ENCODE assay signal across 22 mouse cellular contexts in the genomic region with DNA sequence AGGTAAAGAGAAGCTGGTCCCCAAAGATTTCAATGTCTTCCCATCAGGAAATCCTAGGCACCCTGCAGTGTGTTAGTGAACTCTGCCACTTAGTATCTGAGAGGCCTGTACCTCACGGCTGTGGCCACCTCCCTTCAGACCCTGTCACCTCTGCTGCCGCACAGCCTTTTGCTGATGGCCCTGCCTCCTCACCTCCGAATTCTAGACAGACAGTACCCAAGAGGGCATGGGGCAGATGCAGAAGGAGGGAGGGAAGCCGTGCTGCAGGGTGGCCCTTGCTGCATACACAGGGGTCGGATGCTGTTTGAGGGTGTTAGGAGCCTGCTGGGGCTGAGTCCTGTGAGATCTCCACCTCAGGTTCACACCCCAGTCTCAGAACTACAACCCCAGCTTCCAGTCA. TPM values are rescaled to one million over a fixed set of nuclear protein-coding genes. Genes with fewer than 3 reads are reported as not detected.
DNase-seq lines count a peak whose midpoint lies in the region; ATAC-seq lines count a peak whose summit lies in the region.
"Had no signal": no experiment of that assay in that cellular context is flagged by ENCODE, and none has a peak within 500 bp of the region (broad histone marks: within the 10 kb centered on the region; RNA-seq: fewer than 3 reads in every experiment).

No protein-coding gene starts in this region.

- peak; percentile 33 to 45 for DNase-seq in cerebellum, postnatal 14 days
- no peak for DNase-seq in cerebellum, adult 11 months
- DNase-seq in midbrain, embryonic 10.5 days (ENCODE audit: low spot score), result no peak
- no peak for DNase-seq in B cell, adult 2 months
- DNase-seq: adrenal gland, postnatal 14 days; gastrocnemius, adult 2 months; heart, adult 11 months; heart, postnatal 36 days; lung, embryonic 14.5 days; right cerebral cortex, adult 18-20 months; spleen, adult 18-20 months; thymus, adult 2 months had no signal

- peak overlapping the region; percentile 83 for H3K4me2 ChIP-seq in midbrain, embryonic 12.5 days (replicated peaks)
- peak overlapping the region; percentile 86 for H3K4me2 ChIP-seq in hindbrain, embryonic 16.5 days (ENCODE audit: low read length)
- H3K4me2 ChIP-seq in neural tube, embryonic 15.5 days, result peak overlapping the region; percentile 71
- H3K4me2 ChIP-seq: liver, embryonic 11.5 days had no signal

- no peak overlapping the region for H3K27ac ChIP-seq in midbrain, embryonic 12.5 days (replicated peaks)
- no peak overlapping the region for H3K27ac ChIP-seq in midbrain, embryonic 10.5 days (replicated peaks)
- no peak overlapping the region for H3K27ac ChIP-seq in hindbrain, embryonic 16.5 days (ENCODE audit: low read depth, low read length)
- no peak overlapping the region for H3K27ac ChIP-seq in neural tube, embryonic 15.5 days (replicated peaks)
- H3K27ac ChIP-seq: embryonic facial prominence, embryonic 13.5 days; gastrocnemius, adult 2 months; heart, embryonic 13.5 days; limb, embryonic 10.5 days had no signal

- no peak for ATAC-seq in midbrain, embryonic 12.5 days (ENCODE audit: low FRiP score, low read depth)
- ATAC-seq in hindbrain, embryonic 16.5 days, result no peak
- no peak for ATAC-seq in neural tube, embryonic 15.5 days (ENCODE audit: low FRiP score)
- ATAC-seq: activated CD4-positive, CD25-positive, alpha-beta regulatory T cell, adult 4 months; intestine, embryonic 16.5 days; Patski had no signal

- no peak overlapping the region for H3K4me3 ChIP-seq in midbrain, embryonic 12.5 days
- H3K4me3 ChIP-seq in midbrain, embryonic 10.5 days, result no peak overlapping the region
- H3K4me3 ChIP-seq in hindbrain, embryonic 16.5 days (ENCODE audit: low read length), result peak overlapping the region; percentile 75
- peak overlapping the region; percentile 72 for H3K4me3 ChIP-seq in neural tube, embryonic 15.5 days (replicated peaks)
- H3K4me3 ChIP-seq: gastrocnemius, adult 2 months; heart, embryonic 13.5 days; limb, embryonic 10.5 days had no signal

- H3K9ac ChIP-seq in midbrain, embryonic 12.5 days (replicated peaks), result no peak overlapping the region
- peak overlapping the region; percentile 81 for H3K9ac ChIP-seq in hindbrain, embryonic 16.5 days (ENCODE audit: low read depth, low read length)
- peak overlapping the region; percentile 74 for H3K9ac ChIP-seq in neural tube, embryonic 15.5 days (replicated peaks)
- H3K9ac ChIP-seq: embryonic facial prominence, embryonic 13.5 days; heart, embryonic 13.5 days; lung, embryonic 14.5 days had no signal

- H3K27me3 ChIP-seq in midbrain, embryonic 12.5 days, result peaks cover 60% of the 10 kb centered on the region
- peaks cover 67% of the 10 kb centered on the region for H3K27me3 ChIP-seq in midbrain, embryonic 10.5 days (ENCODE audit: low read depth, poor library complexity, severe bottlenecking)
- no peaks in the 10 kb centered on the region for H3K27me3 ChIP-seq in hindbrain, embryonic 16.5 days (replicated peaks; ENCODE audit: control insufficient read depth, insufficient read depth, low read length)
- peaks cover 15% of the 10 kb centered on the region for H3K27me3 ChIP-seq in neural tube, embryonic 15.5 days (replicated peaks)
- H3K27me3 ChIP-seq: Patski had no signal

- H3K4me1 ChIP-seq in midbrain, embryonic 12.5 days, result peaks cover 19% of the 10 kb centered on the region
- peaks cover 30% of the 10 kb centered on the region for H3K4me1 ChIP-seq in midbrain, embryonic 10.5 days
- peaks cover 16% of the 10 kb centered on the region for H3K4me1 ChIP-seq in hindbrain, embryonic 16.5 days (ENCODE audit: control insufficient read depth, insufficient read depth, low read depth, low read length)
- H3K4me1 ChIP-seq in neural tube, embryonic 15.5 days, result peaks cover 64% of the 10 kb centered on the region

- H3K9me3 ChIP-seq in midbrain, embryonic 12.5 days, result no peaks in the 10 kb centered on the region
- no peaks in the 10 kb centered on the region for H3K9me3 ChIP-seq in midbrain, embryonic 10.5 days (replicated peaks)
- H3K9me3 ChIP-seq in hindbrain, embryonic 16.5 days (ENCODE audit: control insufficient read depth, low read length), result no peaks in the 10 kb centered on the region
- H3K9me3 ChIP-seq in neural tube, embryonic 15.5 days (replicated peaks), result no peaks in the 10 kb centered on the region
- H3K9me3 ChIP-seq: embryonic facial prominence, embryonic 13.5 days; heart, embryonic 13.5 days; limb, embryonic 10.5 days had no signal

- H3K36me3 ChIP-seq in midbrain, embryonic 12.5 days, result no peaks in the 10 kb centered on the region
- no peaks in the 10 kb centered on the region for H3K36me3 ChIP-seq in midbrain, embryonic 10.5 days
- no peaks in the 10 kb centered on the region for H3K36me3 ChIP-seq in hindbrain, embryonic 16.5 days (ENCODE audit: control insufficient read depth, insufficient read depth, low read length)
- H3K36me3 ChIP-seq in neural tube, embryonic 15.5 days, result no peaks in the 10 kb centered on the region
- H3K36me3 ChIP-seq: embryonic facial prominence, embryonic 13.5 days; heart, embryonic 13.5 days; limb, embryonic 10.5 days had no signal

- WGBS in midbrain, embryonic 12.5 days, result 42% methylated on average over 5 of the region's 5 CpGs
- WGBS in midbrain, embryonic 10.5 days, result 43% methylated on average over 5 of the region's 5 CpGs
- 45% methylated on average over 5 of the region's 5 CpGs for WGBS in hindbrain, embryonic 16.5 days
- WGBS in neural tube, embryonic 15.5 days, result 49% methylated on average over 5 of the region's 5 CpGs

RNA-seq across cellular contexts. Expression of a gene that starts 2.6 kb away (rescaled TPM):
- 2.0 and 2.5 TPM in 2 replicates for polyA plus RNA-seq in midbrain, embryonic 12.5 days (2016; fragmentation: Nextera tagmentation; extraction: Ambion mirVana)
- 1.2 and 1.4 TPM in 2 replicates for polyA plus RNA-seq in midbrain, embryonic 10.5 days (2016; fragmentation: Nextera tagmentation; extraction: Ambion mirVana)
- 13.1 and 15.2 TPM in 2 replicates for polyA plus RNA-seq in hindbrain, embryonic 16.5 days (2015; fragmentation: Nextera tagmentation; extraction: Ambion mirVana)
- polyA plus RNA-seq in neural tube, embryonic 15.5 days (2015; fragmentation: Nextera tagmentation; extraction: Ambion mirVana), result 11.5 and 13.3 TPM in 2 replicates

Comparison
In these comparisons a context has a peak if more than half of its experiments do, and no peak if none do; other contexts are left out.
1. DNase-seq: peak in cerebellum, postnatal 14 days (2 of 2); none in cerebellum, adult 11 months (single experiment), midbrain, embryonic 10.5 days (single experiment) and B cell, adult 2 months (0 of 2).
2. H3K4me3 ChIP-seq: peak in hindbrain, embryonic 16.5 days (single experiment) and neural tube, embryonic 15.5 days (single experiment); none in midbrain, embryonic 12.5 days (single experiment) and midbrain, embryonic 10.5 days (single experiment).
3. Peak in every context shown above with its lines, with median percentiles within 50 percentile points of each other: H3K4me2 ChIP-seq.